Mouse (Mus musculus): ENCODE measurements around the gene Rps19bp1. TPM values are rescaled to one million over a fixed set of nuclear protein-coding genes. Genes with fewer than 3 reads are reported as not detected.

The Rps19bp1 gene
- 41.5 and 42.3 TPM in 2 replicates for polyA plus RNA-seq (2012; rRNA removed)

- 0 out of 2 replicates have a peak within 1 kb of the TSS, but pooled peaks have one; percentile 4 for H3K27ac ChIP-seq (ENCODE audit: insufficient read depth, low read length)
- TF ChIP-seq POLR2A (IDR thresholded peaks at IDR 0.05; ENCODE audit: extremely low read depth, insufficient read depth, low read length), result peak; percentile 62
- no peak for TF ChIP-seq CTCF (IDR thresholded peaks at IDR 0.05; ENCODE audit: extremely low read depth, insufficient read depth, low read length)
- H3K4me3 ChIP-seq (ENCODE audit: insufficient read depth, low read length), result peak within 1 kb of the TSS; percentile 55
- no peaks in the 10 kb centered on the region for H3K4me1 ChIP-seq (ENCODE audit: control insufficient read depth, insufficient read depth, low read length)
Observed at GRCm38 (mm10) chr15:80263610-80264575, at the start of gene Rps19bp1. Gene Rps19bp1, minus strand, starts transcription at chr15:80264315.

DNA sequence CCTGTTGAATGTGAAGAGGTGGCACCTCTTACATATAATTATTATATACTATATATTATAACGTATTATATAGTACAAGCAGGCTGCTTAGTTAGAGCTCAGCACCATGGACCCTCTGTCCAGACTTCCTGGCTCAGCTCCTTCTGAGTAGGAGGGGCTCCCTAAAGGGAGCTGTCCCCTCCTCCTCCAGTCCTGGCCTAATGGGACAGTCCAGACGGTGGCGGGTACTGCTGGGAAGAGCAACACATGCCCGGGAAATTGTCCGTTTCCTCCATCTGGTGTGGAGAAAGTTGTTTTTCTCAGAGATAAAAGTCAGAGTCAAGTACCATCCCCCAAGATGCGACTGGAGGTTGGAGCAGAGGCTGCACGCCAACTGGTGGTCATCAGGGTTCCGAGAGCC, 42.0 kb upstream of the Rps19bp1 start:
- TF ChIP-seq POLR2A (IDR thresholded peaks at IDR 0.05; ENCODE audit: extremely low read depth, insufficient read depth, low read length) (no peak), CTCF (IDR thresholded peaks at IDR 0.05; ENCODE audit: extremely low read depth, insufficient read depth, low read length) (no peak)
- Histone ChIP-seq H3K4me3 (ENCODE audit: insufficient read depth, low read length) (no peak overlapping the region), H3K27ac (ENCODE audit: insufficient read depth, low read length) (no peak overlapping the region), H3K4me1 (ENCODE audit: control insufficient read depth, insufficient read depth, low read length) (no peaks in the 10 kb centered on the region)

- Histone ChIP-seq H3K4me1 (ENCODE audit: control insufficient read depth, insufficient read depth, low read length) (no peaks in the 10 kb centered on the region), H3K27ac (ENCODE audit: insufficient read depth, low read length) (no peak overlapping the region), H3K4me3 (ENCODE audit: insufficient read depth, low read length) (no peak overlapping the region)
- TF ChIP-seq POLR2A (IDR thresholded peaks at IDR 0.05; ENCODE audit: extremely low read depth, insufficient read depth, low read length) (no peak), CTCF (IDR thresholded peaks at IDR 0.05; ENCODE audit: extremely low read depth, insufficient read depth, low read length) (no peak)
Observed at GRCm38 (mm10) chr15:80304188-80304587, 40.1 kb upstream of the Rps19bp1 start.

GRCm38 (mm10) chr15:80303779-80304178, 39.7 kb upstream of the Rps19bp1 start:
- H3K4me3 ChIP-seq (ENCODE audit: insufficient read depth, low read length), result no peak overlapping the region
- TF ChIP-seq POLR2A (IDR thresholded peaks at IDR 0.05; ENCODE audit: extremely low read depth, insufficient read depth, low read length) (no peak), CTCF (IDR thresholded peaks at IDR 0.05; ENCODE audit: extremely low read depth, insufficient read depth, low read length) (no peak)
- no peaks in the 10 kb centered on the region for H3K4me1 ChIP-seq (ENCODE audit: control insufficient read depth, insufficient read depth, low read length)
- no peak overlapping the region for H3K27ac ChIP-seq (ENCODE audit: insufficient read depth, low read length)

DNA sequence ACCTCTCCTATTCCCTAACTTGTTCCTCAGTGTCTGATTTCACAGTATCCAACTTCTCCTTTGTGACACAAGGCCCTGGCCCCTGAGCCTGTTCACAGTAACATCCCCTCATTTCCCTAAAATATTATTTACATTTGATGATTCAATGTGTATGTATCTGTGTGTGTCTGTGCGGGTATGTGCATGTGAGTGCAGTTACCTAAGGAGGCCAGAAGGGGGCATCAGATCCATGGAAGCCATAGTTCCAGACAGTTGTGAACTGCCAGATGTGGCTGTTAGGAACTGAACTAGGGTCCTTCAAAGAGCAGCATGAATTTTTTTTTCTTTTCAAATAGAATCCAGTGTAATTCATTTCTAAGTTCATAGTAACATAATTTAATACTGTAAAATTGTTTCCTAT, 33.0 kb upstream of the Rps19bp1 start:
- TF ChIP-seq POLR2A (IDR thresholded peaks at IDR 0.05; ENCODE audit: extremely low read depth, insufficient read depth, low read length), result no peak
- peak; percentile 13; the same call in 1 of the 2 replicates for TF ChIP-seq CTCF (IDR thresholded peaks at IDR 0.05; ENCODE audit: extremely low read depth, insufficient read depth, low read length)
- no peaks in the 10 kb centered on the region for H3K4me1 ChIP-seq (ENCODE audit: control insufficient read depth, insufficient read depth, low read length)
- no peak overlapping the region for H3K27ac ChIP-seq (ENCODE audit: insufficient read depth, low read length)
- H3K4me3 ChIP-seq (ENCODE audit: insufficient read depth, low read length), result no peak overlapping the region

DNA sequence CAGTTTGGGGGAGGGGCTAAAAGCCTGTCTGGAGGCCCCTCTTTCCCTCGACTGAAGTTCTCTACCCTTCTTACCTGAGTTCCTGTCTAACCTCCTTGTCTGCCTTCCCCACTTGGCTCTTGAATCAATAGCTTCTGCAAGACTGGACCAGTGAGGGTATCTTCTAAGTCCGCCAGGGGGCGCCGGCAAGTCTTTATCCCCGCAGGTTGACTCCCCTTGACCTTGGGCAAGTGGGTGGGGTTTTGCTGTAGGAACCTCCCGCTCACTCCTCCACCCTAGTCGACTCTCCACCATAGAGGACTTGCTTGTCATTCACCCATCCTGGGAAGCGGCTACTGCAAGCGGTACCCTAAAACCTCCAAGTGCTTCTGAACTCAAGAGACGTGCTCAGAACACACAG, 25.3 kb upstream of the Rps19bp1 start:
- Histone ChIP-seq H3K27ac (ENCODE audit: insufficient read depth, low read length) (no peak overlapping the region), H3K4me1 (ENCODE audit: control insufficient read depth, insufficient read depth, low read length) (peaks cover 7% of the 10 kb centered on the region), H3K4me3 (ENCODE audit: insufficient read depth, low read length) (peak overlapping the region; percentile 88)
- TF ChIP-seq POLR2A (IDR thresholded peaks at IDR 0.05; ENCODE audit: extremely low read depth, insufficient read depth, low read length) (no peak), CTCF (IDR thresholded peaks at IDR 0.05; ENCODE audit: extremely low read depth, insufficient read depth, low read length) (peak; percentile 37)

GRCm38 (mm10) chr15:80288036-80288435, 23.9 kb upstream of the Rps19bp1 start:
- TF ChIP-seq POLR2A (IDR thresholded peaks at IDR 0.05; ENCODE audit: extremely low read depth, insufficient read depth, low read length), result no peak
- TF ChIP-seq CTCF (IDR thresholded peaks at IDR 0.05; ENCODE audit: extremely low read depth, insufficient read depth, low read length), result no peak
- Histone ChIP-seq H3K4me1 (ENCODE audit: control insufficient read depth, insufficient read depth, low read length) (peaks cover 7% of the 10 kb centered on the region), H3K27ac (ENCODE audit: insufficient read depth, low read length) (peak overlapping the region; percentile 81), H3K4me3 (ENCODE audit: insufficient read depth, low read length) (peak overlapping the region; percentile 88)

- Histone ChIP-seq H3K4me1 (ENCODE audit: control insufficient read depth, insufficient read depth, low read length) (peaks cover 6% of the 10 kb centered on the region), H3K27ac (ENCODE audit: insufficient read depth, low read length) (peak within 1 kb of the TSS; percentile 81)
- TF ChIP-seq POLR2A (IDR thresholded peaks at IDR 0.05; ENCODE audit: extremely low read depth, insufficient read depth, low read length) (0 out of 2 replicates have a peak, but pooled peaks have one; percentile 26), CTCF (IDR thresholded peaks at IDR 0.05; ENCODE audit: extremely low read depth, insufficient read depth, low read length) (peak; percentile 22; the same call in 1 of the 2 replicates)
Observed at GRCm38 (mm10) chr15:80286851-80287415, 22.8 kb upstream of the Rps19bp1 start, which contains the start of gene Cacna1i. Gene Cacna1i, plus strand, starts transcription at chr15:80287238.

GRCm38 (mm10) chr15:80280646-80281045, 16.5 kb upstream of the Rps19bp1 start:
- TF ChIP-seq CTCF (IDR thresholded peaks at IDR 0.05; ENCODE audit: extremely low read depth, insufficient read depth, low read length) (peak; percentile 50), POLR2A (IDR thresholded peaks at IDR 0.05; ENCODE audit: extremely low read depth, insufficient read depth, low read length) (no peak)
- H3K4me1 ChIP-seq (ENCODE audit: control insufficient read depth, insufficient read depth, low read length), result peaks cover 12% of the 10 kb centered on the region
- no peak overlapping the region for H3K27ac ChIP-seq (ENCODE audit: insufficient read depth, low read length)
- H3K4me3 ChIP-seq (ENCODE audit: insufficient read depth, low read length), result no peak overlapping the region

More at GRCm38 (mm10) chr15:80286851-80287415, 22.8 kb upstream of the Rps19bp1 start, which contains the start of gene Cacna1i:
- H3K4me3 ChIP-seq (ENCODE audit: insufficient read depth, low read length), result peak within 1 kb of the TSS; percentile 88

Measured in cortical plate, adult 2 months (tissue).